Mouse (Mus musculus): Measurements from ENCODE around the gene Arfgap3.
"Not testable (repeated sequence)": the region's sequence is repeated elsewhere in the genome, so short reads cannot be mapped to it uniquely, and the experiment has no call there.

Arfgap3 gene

GRCm38 (mm10) chr15:83349954-83350711 is at the start of gene Arfgap3:
Arfgap3 (minus strand) TSS chr15:83350247.
- DNase-seq, result peak; percentile 87 to 94

DNA sequence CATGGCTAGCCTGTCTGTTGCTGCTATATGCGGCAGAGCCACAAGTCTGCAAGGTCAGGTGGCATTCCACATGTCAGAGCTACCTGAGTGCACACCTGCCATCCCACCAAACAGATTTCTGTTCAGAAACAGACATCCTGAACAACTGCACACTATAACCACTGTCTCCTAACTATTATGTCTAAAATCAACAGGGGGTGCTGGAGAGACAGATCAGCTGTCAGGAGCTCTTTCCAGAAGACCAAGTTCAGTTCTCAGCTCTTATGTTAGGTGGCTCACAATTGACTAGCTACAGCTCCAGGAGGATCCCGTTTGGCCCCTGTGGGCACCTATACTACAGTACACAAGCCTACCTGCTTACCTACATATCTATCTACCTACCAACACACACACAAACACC is 42.7 kb upstream of the Arfgap3 start:
- no peak for DNase-seq

GRCm38 (mm10) chr15:83387911-83388310 is 37.9 kb upstream of the Arfgap3 start:
- no peak for DNase-seq

GRCm38 (mm10) chr15:83383633-83384032 is 33.6 kb upstream of the Arfgap3 start:
- no peak for DNase-seq

GRCm38 (mm10) chr15:83383136-83383535 is 33.1 kb upstream of the Arfgap3 start:
- no peak for DNase-seq

DNA sequence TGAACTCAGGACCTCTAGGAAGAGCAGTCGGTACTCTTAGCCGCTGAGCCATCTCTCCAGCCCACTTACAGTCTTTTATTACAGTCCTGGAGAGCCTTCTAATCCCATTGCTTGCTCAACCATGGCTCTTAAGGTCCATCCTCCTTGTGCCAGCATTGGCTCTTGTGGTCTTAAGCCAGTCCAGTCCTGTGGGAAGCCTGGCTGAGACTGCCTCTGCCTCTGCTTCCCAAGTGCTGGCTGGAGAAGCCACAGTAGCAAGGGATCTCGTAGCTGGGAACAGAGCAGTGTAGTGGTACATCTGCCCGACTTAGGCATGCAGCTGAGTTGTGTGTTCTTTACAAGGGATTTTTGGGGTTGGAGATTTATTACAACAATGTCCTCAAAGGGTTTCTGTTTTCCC is 32.4 kb upstream of the Arfgap3 start:
- no peak for DNase-seq

- no peak for DNase-seq
Observed at GRCm38 (mm10) chr15:83377153-83377552, 27.1 kb upstream of the Arfgap3 start.

DNA sequence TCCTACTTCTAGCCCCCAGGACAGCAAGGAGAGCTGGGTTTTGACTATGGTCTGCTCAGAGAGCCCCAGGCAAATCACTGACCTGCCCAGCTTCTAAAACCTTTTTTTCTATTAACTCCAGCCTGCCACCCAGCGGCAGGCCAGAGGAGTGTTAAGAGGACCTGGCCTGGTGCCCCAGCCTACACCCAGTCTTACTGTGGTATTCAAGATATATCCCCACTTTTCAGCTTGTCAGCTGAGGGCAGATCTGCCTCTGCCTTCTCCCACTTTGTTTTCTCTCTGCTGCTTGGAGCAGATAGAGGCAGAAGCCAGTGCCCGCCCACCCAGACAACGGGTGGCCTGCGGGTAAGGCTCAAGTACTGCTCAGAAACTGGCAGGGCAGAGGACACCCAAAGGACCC is 25.1 kb upstream of the Arfgap3 start:
- DNase-seq, result peak in 1 of 2 experiments; percentile 45

- DNase-seq, result no peak
Observed at GRCm38 (mm10) chr15:83374076-83374475, 24.0 kb upstream of the Arfgap3 start.

DNA sequence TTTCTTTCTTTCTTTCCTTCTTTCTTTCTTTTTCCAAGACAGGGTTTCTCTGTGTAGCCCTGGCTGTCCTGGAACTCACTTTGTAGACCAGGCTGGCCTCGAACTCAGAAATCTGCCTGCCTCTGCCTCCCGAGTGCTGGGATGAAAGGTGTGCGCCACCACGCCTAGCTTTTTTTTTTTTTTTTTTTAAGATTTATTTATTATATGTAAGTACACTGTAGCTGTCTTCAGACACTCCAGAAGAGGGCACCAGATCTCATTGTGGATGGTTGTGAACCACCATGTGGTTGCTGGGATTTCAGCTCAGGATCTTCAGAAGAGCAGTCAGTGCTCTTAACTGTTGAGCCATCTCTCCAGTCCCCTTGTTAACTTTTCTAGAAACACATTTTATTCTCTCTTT is 18.7 kb upstream of the Arfgap3 start:
- DNase-seq, result not testable (repeated sequence)

DNA sequence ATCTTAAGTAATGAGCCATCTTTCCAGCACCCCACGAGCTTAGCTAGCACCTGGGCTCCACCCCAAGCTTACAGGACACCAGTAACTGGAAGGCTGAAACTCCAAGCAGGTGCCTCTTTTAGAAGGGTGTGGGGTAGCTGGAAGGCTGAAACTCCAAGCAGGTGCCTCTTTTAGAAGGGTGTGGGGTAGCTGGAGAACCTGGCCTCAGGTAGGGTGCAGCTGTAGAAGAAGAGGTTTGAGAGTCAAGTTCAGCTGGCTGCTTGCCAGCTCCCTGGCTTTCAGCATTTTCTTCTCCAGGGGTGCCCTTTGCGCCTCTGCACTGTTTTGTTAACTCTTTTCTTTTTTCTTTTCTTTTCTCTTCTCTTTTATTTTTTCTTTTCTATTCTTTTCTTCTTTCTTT is 18.2 kb upstream of the Arfgap3 start:
- DNase-seq, result no peak

DNA sequence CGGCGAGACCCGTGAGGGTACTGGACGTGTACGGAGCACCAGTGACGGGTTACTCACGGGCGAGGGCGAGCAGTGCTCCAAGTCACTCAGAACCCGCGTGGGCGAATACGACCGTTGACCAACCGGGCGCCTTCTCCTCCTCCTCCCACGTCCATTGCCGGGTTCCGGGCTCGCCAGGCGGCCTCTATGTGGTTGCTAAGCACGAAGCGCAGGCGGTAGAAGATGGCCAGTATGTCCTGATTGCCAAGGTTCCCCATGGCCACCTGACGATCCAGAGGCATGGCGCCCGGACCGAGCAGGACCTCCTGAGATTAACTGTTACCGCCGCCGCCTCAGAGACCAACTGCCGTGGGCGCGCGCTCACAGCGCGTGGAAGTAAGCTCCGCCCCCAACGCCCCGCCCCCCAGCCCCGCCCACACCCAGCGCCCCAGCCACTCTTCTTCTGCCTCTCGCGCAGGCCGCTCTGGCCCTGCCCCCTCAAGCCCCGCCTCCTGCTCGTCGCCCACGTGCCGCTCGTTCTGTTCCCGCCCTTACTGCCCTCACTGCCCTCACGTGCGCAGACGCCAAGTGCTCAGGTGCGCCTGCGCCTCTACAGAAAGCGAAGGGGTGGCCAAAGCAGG is 17.0 kb upstream of the Arfgap3 start:
- peak; percentile 67 to 69 for DNase-seq

- no peak for DNase-seq
Observed at GRCm38 (mm10) chr15:83365697-83366096, 15.7 kb upstream of the Arfgap3 start.

- no peak for DNase-seq
Observed at GRCm38 (mm10) chr15:83364194-83364593, 14.1 kb upstream of the Arfgap3 start.

- not testable (repeated sequence) for DNase-seq
Observed at GRCm38 (mm10) chr15:83362813-83363212, 12.8 kb upstream of the Arfgap3 start.

- not testable (repeated sequence) for DNase-seq
Observed at GRCm38 (mm10) chr15:83360899-83361298, 10.9 kb upstream of the Arfgap3 start.

- DNase-seq, result no peak
Observed at GRCm38 (mm10) chr15:83360140-83360539, 10.1 kb upstream of the Arfgap3 start.

GRCm38 (mm10) chr15:83358476-83358875 is 8.4 kb upstream of the Arfgap3 start:
- DNase-seq, result no peak

GRCm38 (mm10) chr15:83351546-83351945 is 1.5 kb upstream of the Arfgap3 start:
- no peak for DNase-seq

GRCm38 (mm10) chr15:83350859-83351258 is 812 bp upstream of the Arfgap3 start:
- DNase-seq, result no peak

DNA sequence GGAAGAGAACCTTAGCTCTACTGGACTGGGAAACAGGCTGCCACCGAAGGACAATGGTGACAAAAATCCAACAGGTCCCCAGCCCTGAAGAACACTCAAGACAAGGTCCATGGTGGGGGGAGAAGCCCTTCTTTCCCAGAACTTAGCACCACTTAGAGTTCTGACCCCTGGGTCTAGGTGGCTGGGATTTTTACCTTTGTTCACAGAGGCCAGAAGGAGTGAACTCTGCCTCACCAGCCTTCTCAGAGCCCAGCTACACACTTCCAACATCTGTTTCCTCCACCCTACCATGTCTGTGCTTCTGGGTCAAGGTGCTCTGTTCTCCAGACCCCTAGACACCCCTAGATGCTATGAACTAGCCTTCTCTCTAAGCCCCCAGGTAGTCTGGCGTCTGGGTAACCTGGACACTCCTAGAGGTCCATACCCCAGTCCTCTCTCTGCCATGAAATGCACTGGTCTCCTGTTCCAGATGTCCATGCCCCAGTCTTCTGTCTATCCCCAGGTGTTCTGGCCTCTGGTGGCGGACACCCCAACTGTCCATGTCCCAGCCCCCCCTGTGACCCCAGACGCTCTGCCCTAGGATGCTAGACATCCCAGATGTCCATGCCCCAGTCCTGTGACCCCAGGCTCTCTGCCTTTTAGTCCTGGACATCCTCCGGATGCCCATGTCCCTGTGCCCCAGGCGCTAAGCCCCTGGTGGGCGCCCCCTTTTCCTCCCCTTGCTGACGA is 658 bp downstream of the Arfgap3 start:
- no peak for DNase-seq

DNA sequence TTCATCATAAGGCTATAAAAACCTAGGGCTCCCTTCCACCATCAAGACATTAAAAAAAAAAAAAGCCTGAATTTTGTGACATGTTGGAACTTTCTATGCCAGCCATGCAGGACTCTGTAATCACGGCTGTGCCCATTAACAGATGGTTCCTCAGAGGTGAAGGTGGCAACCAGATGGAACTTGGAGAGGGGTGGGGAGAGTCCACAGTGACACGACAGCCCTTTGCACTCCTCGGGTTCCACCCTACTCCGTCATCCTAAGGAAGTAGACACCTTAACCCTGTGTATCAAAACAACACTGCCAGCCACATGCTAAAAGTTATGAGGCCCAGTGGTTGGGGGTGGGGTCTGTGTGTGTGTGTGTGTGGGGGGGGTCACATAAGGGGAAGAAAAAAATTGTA is 1.3 kb downstream of the Arfgap3 start:
- no peak for DNase-seq

GRCm38 (mm10) chr15:83345898-83346529 is 4.0 kb downstream of the Arfgap3 start:
- no peak for DNase-seq

Data from spleen, adult 18-20 months (tissue).